Comparison of ENCODE assay signal across 8 mouse cellular contexts in the genomic region with DNA sequence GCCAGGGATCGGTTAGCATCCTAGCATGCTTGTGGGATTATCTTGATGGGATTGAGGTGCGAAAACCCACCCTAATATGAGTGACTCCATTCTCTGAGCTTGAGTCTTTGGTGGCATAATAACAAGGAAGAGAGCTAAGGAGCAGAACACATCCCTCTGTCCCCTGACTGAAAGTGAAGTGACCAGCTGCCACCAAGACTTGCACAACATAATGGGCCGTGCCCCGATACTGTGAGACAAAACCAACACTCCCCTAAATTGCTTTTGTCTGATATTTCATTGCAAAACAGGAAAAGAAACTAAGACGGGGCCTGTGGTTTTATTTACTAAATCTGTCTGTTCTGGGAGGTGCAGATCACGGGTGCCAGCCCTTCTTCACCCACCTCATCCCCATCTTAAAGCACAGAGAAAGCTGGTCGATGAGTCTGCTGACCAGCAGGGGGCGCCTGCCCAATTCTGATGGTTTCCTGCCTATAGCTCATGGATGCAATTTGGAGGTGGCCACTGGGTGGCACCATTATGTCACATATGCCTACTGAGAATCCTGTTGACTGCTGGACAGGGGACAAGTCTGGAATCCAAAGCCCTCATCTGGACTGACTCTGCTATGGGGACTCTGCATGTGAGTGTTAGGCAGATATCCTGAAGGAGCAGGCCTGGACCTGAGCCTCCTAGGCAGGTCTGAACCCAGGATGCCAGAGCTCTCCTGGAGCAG. TPM values are rescaled to one million over a fixed set of nuclear protein-coding genes. Genes with fewer than 3 reads are reported as not detected.
DNase-seq lines count a peak whose midpoint lies in the region; ATAC-seq lines count a peak whose summit lies in the region.

No protein-coding gene starts in this region.

- no peak overlapping the region for H3K4me3 ChIP-seq in hindbrain, embryonic 14.5 days (replicated peaks; ENCODE audit: low read length)

- H3K4me2 ChIP-seq in hindbrain, embryonic 14.5 days (replicated peaks) = no peak overlapping the region

- ATAC-seq in hindbrain, embryonic 14.5 days (ENCODE audit: low FRiP score) = peak; percentile 66

- WGBS in hindbrain, embryonic 14.5 days = 47% methylated on average over 8 of the region's 8 CpGs

- peak; percentile 92 for DNase-seq in NIH3T3 (ENCODE audit: low read depth)
- peak; percentile 88 for DNase-seq in cerebellum, adult 9-11 months
- DNase-seq in frontal cortex, postnatal 10 days (ENCODE audit: low spot score in 2 of 2) = peak; percentile 85 to 92
- peak; percentile 98 for DNase-seq in hindbrain, embryonic 14.5 days (ENCODE audit: low spot score)
- DNase-seq in layer of hippocampus, postnatal 14 days (ENCODE audit: low spot score in 2 of 2) = peak; percentile 93 to 96
- peak; percentile 89 for DNase-seq in lung, postnatal 25 days (ENCODE audit: low spot score)
- DNase-seq in retina, postnatal 1 day = peak; percentile 95
- DNase-seq in thymus, postnatal 36 days = peak; percentile 82 to 87

- H3K9me3 ChIP-seq in hindbrain, embryonic 14.5 days (ENCODE audit: control insufficient read depth, low read length) = no peaks in the 10 kb centered on the region

- H3K4me1 ChIP-seq in hindbrain, embryonic 14.5 days (replicated peaks; ENCODE audit: control insufficient read depth, insufficient read depth, low read length) = no peaks in the 10 kb centered on the region

- H3K9ac ChIP-seq in hindbrain, embryonic 14.5 days = no peak overlapping the region

- no peaks in the 10 kb centered on the region for H3K36me3 ChIP-seq in hindbrain, embryonic 14.5 days (replicated peaks; ENCODE audit: control insufficient read depth, insufficient read depth)

- H3K27ac ChIP-seq in hindbrain, embryonic 14.5 days = no peak overlapping the region

- peaks cover 10% of the 10 kb centered on the region; the same call in 1 of the 2 replicates for H3K27me3 ChIP-seq in hindbrain, embryonic 14.5 days (ENCODE audit: control insufficient read depth, insufficient read depth, low read length)

RNA-seq across cellular contexts. Expression of a gene that starts 27.2 kb away (rescaled TPM):
- polyA plus RNA-seq in hindbrain, embryonic 14.5 days (2014; fragmentation: Nextera tagmentation; extraction: Ambion mirVana) = 0.26 TPM in 1 of 2 replicates, not detected in the other
- not detected for total RNA-seq in layer of hippocampus, postnatal 14 days (2021)
